Mouse (Mus musculus): ENCODE measurements at regions not wholly inside any gene's neighbourhood (a gene's known extent, or its start where the extent isn't known, plus 50 kb on each side); places are given as distances from the start of the nearest gene placed in this dataset.

- no peak for DNase-seq
Measured at GRCm38 (mm10) chr13:28697796-28698678, 255.5 kb downstream of the Sox4 start.

- DNase-seq: no peak
Measured at GRCm38 (mm10) chr13:28693078-28693477, 260.4 kb downstream of the Sox4 start.

GRCm38 (mm10) chr13:28692587-28692986, 260.9 kb downstream of the Sox4 start:
- DNase-seq: no peak

GRCm38 (mm10) chr13:28690511-28691160, 262.9 kb downstream of the Sox4 start:
- peak; percentile 19 for DNase-seq

- no peak for DNase-seq
Measured at GRCm38 (mm10) chr13:28687838-28688237, 265.7 kb downstream of the Sox4 start.

- DNase-seq: no peak
Measured at GRCm38 (mm10) chr13:28684311-28684710, 269.2 kb downstream of the Sox4 start.

- DNase-seq: no peak
Measured at GRCm38 (mm10) chr13:28680266-28680665, 273.2 kb downstream of the Sox4 start.

- DNase-seq: no peak
Measured at GRCm38 (mm10) chr13:28673622-28674021, 279.9 kb downstream of the Sox4 start.

GRCm38 (mm10) chr13:28671543-28671942, 282.0 kb downstream of the Sox4 start:
- DNase-seq: no peak

- DNase-seq: no peak
Measured at GRCm38 (mm10) chr13:28669832-28670585, 283.5 kb downstream of the Sox4 start.

GRCm38 (mm10) chr13:28666832-28667231, 286.7 kb downstream of the Sox4 start:
- no peak for DNase-seq

- DNase-seq: no peak
Measured at GRCm38 (mm10) chr13:28665150-28665549, 288.4 kb downstream of the Sox4 start.

- no peak for DNase-seq
Measured at GRCm38 (mm10) chr13:28664698-28665097, 288.8 kb downstream of the Sox4 start.

- DNase-seq: no peak
Measured at GRCm38 (mm10) chr13:28663950-28664681, 289.4 kb downstream of the Sox4 start.

- DNase-seq: no peak
Measured at GRCm38 (mm10) chr13:28663459-28663858, 290.1 kb downstream of the Sox4 start.

- DNase-seq: no peak
Measured at GRCm38 (mm10) chr13:28662316-28662752, 291.2 kb downstream of the Sox4 start.

GRCm38 (mm10) chr13:28660151-28660550, 293.4 kb downstream of the Sox4 start:
- no peak for DNase-seq

- DNase-seq: no peak
Measured at GRCm38 (mm10) chr13:28658652-28659051, 294.9 kb downstream of the Sox4 start.

- DNase-seq: no peak
Measured at GRCm38 (mm10) chr13:28654883-28655282, 298.6 kb downstream of the Sox4 start.

GRCm38 (mm10) chr13:28653362-28653761, 300.2 kb downstream of the Sox4 start:
- no peak for DNase-seq

GRCm38 (mm10) chr13:28651810-28652209, 301.7 kb downstream of the Sox4 start:
- peak; percentile 51 for DNase-seq

- no peak for DNase-seq
Measured at GRCm38 (mm10) chr13:28645881-28646280, 307.6 kb downstream of the Sox4 start.

Measured in gastrocnemius, postnatal 25 days (tissue).